Comparison of ENCODE assay signal across 25 mouse cellular contexts in genomic region chr12:83937600-83937999, GRCm38 (mm10). TPM values are rescaled to one million over a fixed set of nuclear protein-coding genes. Genes with fewer than 3 reads are reported as not detected.
DNase-seq lines count a peak whose midpoint lies in the region; ATAC-seq and TF ChIP-seq lines count a peak whose summit lies in the region.
"Had no signal": no experiment of that assay in that cellular context is flagged by ENCODE, and none has a peak within 500 bp of the region (broad histone marks: within the 10 kb centered on the region; RNA-seq: fewer than 3 reads in every experiment).

No protein-coding gene starts in this region.

- 56% methylated on average over 10 of the region's 10 CpGs for WGBS in heart, postnatal 0 days
- WGBS in heart, embryonic 11.5 days (ENCODE audit: insufficient replicate concordance) = 59% methylated on average over 10 of the region's 10 CpGs
- whole genome bisulfite sequencing in liver, postnatal 0 days (ENCODE audit: insufficient replicate concordance) = 67% methylated on average over 10 of the region's 10 CpGs
- WGBS in liver, embryonic 11.5 days = 60% methylated on average over 10 of the region's 10 CpGs

- H3K9me3 ChIP-seq in heart, postnatal 0 days (replicated peaks; ENCODE audit: control insufficient read depth, low read length) = no peaks in the 10 kb centered on the region
- H3K9me3 ChIP-seq in heart, embryonic 11.5 days (replicated peaks; ENCODE audit: control insufficient read depth, low read length) = no peaks in the 10 kb centered on the region
- no peaks in the 10 kb centered on the region for H3K9me3 ChIP-seq in liver, postnatal 0 days (ENCODE audit: low read length)
- no peaks in the 10 kb centered on the region for H3K9me3 ChIP-seq in liver, embryonic 11.5 days (ENCODE audit: control insufficient read depth, low read length)
- peaks cover 4% of the 10 kb centered on the region for H3K9me3 ChIP-seq in CH12.LX (replicated peaks; ENCODE audit: low read length)
- H3K9me3 ChIP-seq: forebrain, embryonic 15.5 days; hindbrain, embryonic 12.5 days; liver, embryonic 12.5 days; neural tube, embryonic 13.5 days had no signal

- H3K9ac ChIP-seq in heart, postnatal 0 days (replicated peaks; ENCODE audit: low read depth, low read length) = no peak overlapping the region
- no peak overlapping the region for H3K9ac ChIP-seq in heart, embryonic 11.5 days (ENCODE audit: low read depth, low read length)
- H3K9ac ChIP-seq in liver, postnatal 0 days (replicated peaks) = no peak overlapping the region
- H3K9ac ChIP-seq in liver, embryonic 11.5 days (ENCODE audit: low read depth, low read length) = no peak overlapping the region
- H3K9ac ChIP-seq in CH12.LX (ENCODE audit: insufficient read depth, low read depth) = no peak overlapping the region
- H3K9ac ChIP-seq: embryonic facial prominence, embryonic 13.5 days; forebrain, embryonic 15.5 days; hindbrain, embryonic 12.5 days; liver, embryonic 12.5 days; neural tube, embryonic 13.5 days had no signal

- TF ChIP-seq CTCF in heart, postnatal 0 days (IDR thresholded peaks at IDR 0.05; ENCODE audit: low read depth) = peak; percentile 49
- TF ChIP-seq CTCF in liver, postnatal 0 days (IDR thresholded peaks at IDR 0.05; ENCODE audit: low read depth) = peak; percentile 45
- peak in 1 of 2 experiments; percentile 62; a peak in 2 of 4 replicates for TF ChIP-seq CTCF in CH12.LX (conservative IDR thresholded peaks at IDR 0.05 in 1 of 2, IDR thresholded peaks at IDR 0.05 in 1 of 2; ENCODE audit: low read depth in 2 of 2, low read length in 2 of 2)

- in situ Hi-C loops in CH12.LX (cut with MboI; ENCODE audit: low pct_ligation_motif_present, low pct_unique_long_range_greater_than_20kb, low sequenced_read_pairs) = no loop called here

- H3K27ac ChIP-seq in heart, postnatal 0 days (ENCODE audit: low read depth) = no peak overlapping the region
- no peak overlapping the region for H3K27ac ChIP-seq in heart, embryonic 11.5 days (ENCODE audit: low read depth, low read length)
- H3K27ac ChIP-seq in liver, postnatal 0 days (ENCODE audit: low read depth) = no peak overlapping the region
- no peak overlapping the region for H3K27ac ChIP-seq in liver, embryonic 11.5 days (ENCODE audit: low read depth, low read length)
- H3K27ac ChIP-seq in CH12.LX (ENCODE audit: insufficient read depth, low read depth) = no peak overlapping the region
- H3K27ac ChIP-seq: embryonic facial prominence, embryonic 13.5 days; forebrain, embryonic 15.5 days; hindbrain, embryonic 12.5 days; liver, embryonic 12.5 days; neural tube, embryonic 13.5 days had no signal

- no peak for DNase-seq in heart, postnatal 0 days (ENCODE audit: low spot score)
- DNase-seq in liver, postnatal 0 days = no peak
- no peak for DNase-seq in liver, embryonic 11.5 days (ENCODE audit: low spot score)
- no peak for DNase-seq in CH12.LX (ENCODE audit: extremely low read depth)
- DNase-seq in brain, adult 2 months (ENCODE audit: low read depth, low spot score) = peak; percentile 66
- no peak for DNase-seq in kidney, adult 8-10 months
- DNase-seq: adrenal gland, postnatal 10 days; cerebellum, postnatal 10 days; kidney, postnatal 10 days; left cerebral cortex, postnatal 4 days; right cerebral cortex, adult 18-20 months; thymus, postnatal 14 days had no signal

- no peaks in the 10 kb centered on the region for H3K36me3 ChIP-seq in heart, postnatal 0 days (replicated peaks; ENCODE audit: control insufficient read depth, insufficient read depth, low read length)
- H3K36me3 ChIP-seq in heart, embryonic 11.5 days (ENCODE audit: control insufficient read depth, insufficient read depth, low read length) = no peaks in the 10 kb centered on the region
- H3K36me3 ChIP-seq in liver, postnatal 0 days (replicated peaks; ENCODE audit: insufficient read depth, low read length) = no peaks in the 10 kb centered on the region
- H3K36me3 ChIP-seq in liver, embryonic 11.5 days (ENCODE audit: control insufficient read depth, insufficient read depth, low read length) = no peaks in the 10 kb centered on the region
- H3K36me3 ChIP-seq in CH12.LX (replicated peaks in 1 of 2; ENCODE audit: control insufficient read depth in 1 of 2, insufficient read depth in 1 of 2, low read length in 1 of 2) = no peaks in the 10 kb centered on the region
- H3K36me3 ChIP-seq: embryonic facial prominence, embryonic 13.5 days; forebrain, embryonic 15.5 days; hindbrain, embryonic 12.5 days; liver, embryonic 12.5 days; neural tube, embryonic 13.5 days had no signal

- no peaks in the 10 kb centered on the region for H3K27me3 ChIP-seq in heart, postnatal 0 days (ENCODE audit: control insufficient read depth, insufficient read depth, low read length)
- H3K27me3 ChIP-seq in heart, embryonic 11.5 days (ENCODE audit: control insufficient read depth, insufficient read depth, low read length) = no peaks in the 10 kb centered on the region
- H3K27me3 ChIP-seq in liver, postnatal 0 days (ENCODE audit: insufficient read depth, low read length) = no peaks in the 10 kb centered on the region
- no peaks in the 10 kb centered on the region for H3K27me3 ChIP-seq in liver, embryonic 11.5 days (replicated peaks; ENCODE audit: control insufficient read depth, insufficient read depth, low read length)
- H3K27me3 ChIP-seq in CH12.LX (replicated peaks) = no peaks in the 10 kb centered on the region
- H3K27me3 ChIP-seq: embryonic facial prominence, embryonic 13.5 days; forebrain, embryonic 15.5 days; hindbrain, embryonic 12.5 days; megakaryocyte, embryonic 14.5 days; neural tube, embryonic 13.5 days had no signal

- peak; percentile 69 for TF ChIP-seq RAD21 in CH12.LX (IDR thresholded peaks at IDR 0.05; ENCODE audit: low read depth, low read length)

- H3K4me1 ChIP-seq in heart, postnatal 0 days (ENCODE audit: control insufficient read depth, insufficient read depth) = no peaks in the 10 kb centered on the region
- H3K4me1 ChIP-seq in heart, embryonic 11.5 days (ENCODE audit: control insufficient read depth, insufficient read depth, low read length) = no peaks in the 10 kb centered on the region
- H3K4me1 ChIP-seq in liver, postnatal 0 days (ENCODE audit: insufficient read depth) = peaks cover 12% of the 10 kb centered on the region
- H3K4me1 ChIP-seq in liver, embryonic 11.5 days (replicated peaks; ENCODE audit: control insufficient read depth, insufficient read depth, low read length) = peaks cover 21% of the 10 kb centered on the region
- 0 out of 4 replicates have a peak, but pooled peaks cover 0 to 6% of the 10 kb centered on the region in 2 experiments for H3K4me1 ChIP-seq in CH12.LX (ENCODE audit: control insufficient read depth in 1 of 2, insufficient read depth in 2 of 2)
- H3K4me1 ChIP-seq: embryonic facial prominence, embryonic 13.5 days; forebrain, embryonic 15.5 days; hindbrain, embryonic 12.5 days; neural tube, embryonic 13.5 days had no signal

- dilution Hi-C loops in CH12.LX (cut with MboI; ENCODE audit: extremely low pct_ligation_motif_present, extremely low pct_unique_long_range_greater_than_20kb, low sequenced_read_pairs) = no loop called here

- TF ChIP-seq POLR2A in CH12.LX (IDR thresholded peaks at IDR 0.05; ENCODE audit: low read depth, low read length) = no peak

- no peaks in the 10 kb centered on the region for H3K79me2 ChIP-seq in CH12.LX (replicated peaks; ENCODE audit: control insufficient read depth, extremely low read depth, insufficient read depth, poor library complexity, severe bottlenecking)

- no peak for TF ChIP-seq EP300 in heart, postnatal 0 days (IDR thresholded peaks at IDR 0.05; ENCODE audit: low read depth)
- TF ChIP-seq EP300 in liver, postnatal 0 days (IDR thresholded peaks at IDR 0.05; ENCODE audit: low read depth) = no peak
- TF ChIP-seq EP300 in CH12.LX (IDR thresholded peaks at IDR 0.05; ENCODE audit: low read length) = no peak

- H3K4me2 ChIP-seq in heart, postnatal 0 days (ENCODE audit: low read depth, low read length) = no peak overlapping the region
- H3K4me2 ChIP-seq in heart, embryonic 11.5 days = no peak overlapping the region
- H3K4me2 ChIP-seq in liver, postnatal 0 days (ENCODE audit: low read depth, low read length) = no peak overlapping the region
- H3K4me2 ChIP-seq in liver, embryonic 11.5 days = no peak overlapping the region
- H3K4me2 ChIP-seq in CH12.LX (ENCODE audit: insufficient read depth, low read depth, poor library complexity, severe bottlenecking) = no peak overlapping the region
- H3K4me2 ChIP-seq: embryonic facial prominence, embryonic 13.5 days; forebrain, embryonic 15.5 days; hindbrain, embryonic 12.5 days; liver, embryonic 12.5 days; neural tube, embryonic 13.5 days had no signal

- no peak for ATAC-seq in heart, postnatal 0 days (ENCODE audit: insufficient read depth, low read depth)
- no peak for ATAC-seq in heart, embryonic 11.5 days (replicated peaks; ENCODE audit: insufficient number of reproducible peaks, low FRiP score, low TSS enrichment)
- no peak for ATAC-seq in liver, postnatal 0 days
- no peak for ATAC-seq in liver, embryonic 11.5 days (replicated peaks; ENCODE audit: low FRiP score)
- ATAC-seq: activated CD4-positive, CD25-positive, alpha-beta regulatory T cell, adult 4 months; forebrain, embryonic 15.5 days; liver, embryonic 12.5 days had no signal

- H3K4me3 ChIP-seq in heart, postnatal 0 days (ENCODE audit: low read depth, low read length) = no peak overlapping the region
- H3K4me3 ChIP-seq in heart, embryonic 11.5 days (ENCODE audit: low read depth, low read length) = no peak overlapping the region
- no peak overlapping the region for H3K4me3 ChIP-seq in liver, postnatal 0 days (ENCODE audit: low read depth, low read length)
- no peak overlapping the region for H3K4me3 ChIP-seq in liver, embryonic 11.5 days (ENCODE audit: low read depth, low read length)
- no peak overlapping the region for H3K4me3 ChIP-seq in CH12.LX (replicated peaks in 1 of 3; ENCODE audit: low read depth in 2 of 3, low read length in 2 of 3, poor library complexity in 1 of 3)
- H3K4me3 ChIP-seq: embryonic facial prominence, embryonic 13.5 days; forebrain, embryonic 15.5 days; hindbrain, embryonic 12.5 days; liver, embryonic 12.5 days; megakaryocyte, embryonic 14.5 days; neural tube, embryonic 13.5 days had no signal

RNA-seq across cellular contexts. Expression of gene Riox1, which starts 12.8 kb away (rescaled TPM):
- total RNA-seq in heart, postnatal 0 days (2014; rRNA removed; ENCODE audit: low replicate concordance) = 12.4 and 21.9 TPM in 2 replicates
- polyA plus RNA-seq in heart, postnatal 0 days (2015; fragmentation: Nextera tagmentation; extraction: Ambion mirVana) = 4.6 and 5.1 TPM in 2 replicates
- polyA plus RNA-seq in heart, embryonic 11.5 days (2014; fragmentation: Nextera tagmentation; extraction: Ambion mirVana) = 9.6 and 10.4 TPM in 2 replicates
- 6.2 and 8.1 TPM in 2 replicates for polyA plus RNA-seq in liver, postnatal 0 days (2015; fragmentation: Nextera tagmentation; extraction: Ambion mirVana)
- polyA plus RNA-seq in liver, embryonic 11.5 days (2014; fragmentation: Nextera tagmentation; extraction: Ambion mirVana) = 24.7 and 25.2 TPM in 2 replicates
- 31.9 and 41.5 TPM in 2 replicates for total RNA-seq in CH12.LX (2012; rRNA removed)
- 27.4 and 29.5 TPM in 2 replicates for total RNA-seq in CH12.LX (2014; rRNA removed)
- 33.5 and 34.3 TPM in 2 replicates for polyA plus RNA-seq in CH12.LX (2012; ENCODE audit: insufficient read length, low read depth)

RNA-seq across cellular contexts. Expression of gene Numb, which starts 15.9 kb away (rescaled TPM):
- 22.8 and 42.1 TPM in 2 replicates for total RNA-seq in heart, postnatal 0 days (2014; rRNA removed; ENCODE audit: low replicate concordance)
- polyA plus RNA-seq in heart, postnatal 0 days (2015; fragmentation: Nextera tagmentation; extraction: Ambion mirVana) = 19.0 and 19.1 TPM in 2 replicates
- polyA plus RNA-seq in heart, embryonic 11.5 days (2014; fragmentation: Nextera tagmentation; extraction: Ambion mirVana) = 34.3 and 41.7 TPM in 2 replicates
- 13.0 and 14.5 TPM in 2 replicates for polyA plus RNA-seq in liver, postnatal 0 days (2015; fragmentation: Nextera tagmentation; extraction: Ambion mirVana)
- polyA plus RNA-seq in liver, embryonic 11.5 days (2014; fragmentation: Nextera tagmentation; extraction: Ambion mirVana) = 25.2 and 26.8 TPM in 2 replicates
- total RNA-seq in CH12.LX (2012; rRNA removed) = 5.7 and 6.2 TPM in 2 replicates
- 5.0 and 5.3 TPM in 2 replicates for total RNA-seq in CH12.LX (2014; rRNA removed)
- 5.7 and 6.9 TPM in 2 replicates for polyA plus RNA-seq in CH12.LX (2012; ENCODE audit: insufficient read length, low read depth)

RNA-seq across cellular contexts. Expression of gene Heatr4, which starts 47.1 kb away (rescaled TPM):
- total RNA-seq in heart, postnatal 0 days (2014; rRNA removed; ENCODE audit: low replicate concordance) = not detected in 2 replicates
- 0.04 TPM in 1 of 2 replicates, not detected in the other for polyA plus RNA-seq in heart, postnatal 0 days (2015; fragmentation: Nextera tagmentation; extraction: Ambion mirVana)
- polyA plus RNA-seq in heart, embryonic 11.5 days (2014; fragmentation: Nextera tagmentation; extraction: Ambion mirVana) = not detected in 2 replicates
- polyA plus RNA-seq in liver, postnatal 0 days (2015; fragmentation: Nextera tagmentation; extraction: Ambion mirVana) = not detected in 2 replicates
- not detected in 2 replicates for polyA plus RNA-seq in liver, embryonic 11.5 days (2014; fragmentation: Nextera tagmentation; extraction: Ambion mirVana)
- total RNA-seq in CH12.LX (2012; rRNA removed) (not detected in 2 replicates), CH12.LX (2014; rRNA removed) (not detected in 2 replicates)
- 0.08 TPM in 1 of 2 replicates, not detected in the other for polyA plus RNA-seq in CH12.LX (2012; ENCODE audit: insufficient read length, low read depth)
- total RNA-seq: adrenal gland, postnatal 10 days; granulocyte monocyte progenitor cell, adult 5-6 weeks had no signal
- polyA plus RNA-seq: activated CD4-positive, CD25-positive, alpha-beta regulatory T cell, adult 4 months; brain, embryonic 14.5 days; embryonic facial prominence, embryonic 13.5 days; forebrain, embryonic 15.5 days; heart, embryonic 16.5 days; hindbrain, embryonic 12.5 days; intestine, embryonic 14.5 days; liver, embryonic 12.5 days; lung, embryonic 16.5 days; neural tube, embryonic 13.5 days had no signal

RNA-seq across cellular contexts. Expression of gene Acot2, which starts 50.1 kb away (rescaled TPM):
- 158 and 228 TPM in 2 replicates for total RNA-seq in heart, postnatal 0 days (2014; rRNA removed; ENCODE audit: low replicate concordance)
- polyA plus RNA-seq in heart, postnatal 0 days (2015; fragmentation: Nextera tagmentation; extraction: Ambion mirVana) = 300 and 309 TPM in 2 replicates
- polyA plus RNA-seq in heart, embryonic 11.5 days (2014; fragmentation: Nextera tagmentation; extraction: Ambion mirVana) = 33.0 and 35.5 TPM in 2 replicates
- polyA plus RNA-seq in liver, postnatal 0 days (2015; fragmentation: Nextera tagmentation; extraction: Ambion mirVana) = 32.8 and 39.4 TPM in 2 replicates
- polyA plus RNA-seq in liver, embryonic 11.5 days (2014; fragmentation: Nextera tagmentation; extraction: Ambion mirVana) = 22.5 and 22.6 TPM in 2 replicates
- 10.2 and 13.2 TPM in 2 replicates for total RNA-seq in CH12.LX (2012; rRNA removed)
- 9.7 and 9.8 TPM in 2 replicates for total RNA-seq in CH12.LX (2014; rRNA removed)
- 6.6 and 7.2 TPM in 2 replicates for polyA plus RNA-seq in CH12.LX (2012; ENCODE audit: insufficient read length, low read depth)
